Mouse (Mus musculus) midbrain, embryonic 13.5 days (tissue): ENCODE measurements around the gene Klk1. TPM values are rescaled to one million over a fixed set of nuclear protein-coding genes. Genes with fewer than 3 reads are reported as not detected.
A peak's percentile ranks its signal among the peaks of the same experiment; 100 is the strongest.

Source experiments
- ATAC-seq: fragments of 200-750 bp; cut with Nextera tagmentation; 2 replicates; pipeline ENCODE4 v1.8.0; 2017; ENCODE audit warnings: mild to moderate bottlenecking, moderate TSS enrichment, moderate library complexity
- H3K27ac ChIP-seq: fragments of 300-500 bp; sonication (generic); 2 replicates; pipeline ENCODE4 v1.5.1; 2015; ENCODE audit warnings: inconsistent platforms, mild to moderate bottlenecking, moderate library complexity
- H3K27me3 ChIP-seq: fragments of 300-500 bp; sonication (generic); 2 replicates; pipeline ENCODE4 v1.6.1; 2015; ENCODE audit warnings: mild to moderate bottlenecking, inconsistent platforms
- H3K36me3 ChIP-seq: fragments of 300-500 bp; sonication (generic); 2 replicates; pipeline ENCODE4 v1.6.1; 2015; ENCODE audit warnings: mild to moderate bottlenecking, inconsistent platforms
- H3K4me1 ChIP-seq: fragments of 300-500 bp; sonication (generic); replicated peaks from 2 replicates; pipeline ENCODE4 v1.6.1; 2015; ENCODE audit warnings: inconsistent platforms
- H3K4me2 ChIP-seq: fragments of 300-500 bp; sonication (generic); replicated peaks from 2 replicates; pipeline ENCODE4 v1.6.1; 2015; ENCODE audit warnings: moderate library complexity, mild to moderate bottlenecking, inconsistent platforms
- H3K4me3 ChIP-seq: fragments of 300-500 bp; sonication (generic); replicated peaks from 2 replicates; pipeline ENCODE4 v1.5.1; 2015; ENCODE audit warnings: mild to moderate bottlenecking, inconsistent platforms
- H3K9ac ChIP-seq: fragments of 300-500 bp; sonication (generic); replicated peaks from 2 replicates; pipeline ENCODE4 v1.6.1; 2015; ENCODE audit warnings: mild to moderate bottlenecking, inconsistent platforms
- H3K9me3 ChIP-seq: fragments of 300-500 bp; sonication (generic); 2 replicates; pipeline ENCODE4 v1.6.1; 2016; ENCODE audit warnings: mild to moderate bottlenecking, inconsistent platforms
- WGBS: fragments of 180-500 bp; shearing (Covaris S2); methylation state at CpG from one replicate; pipeline ENCODE4 v1.1.7; 2015; 5-methylcytosine and 5-hydroxymethylcytosine counted together
- polyA plus RNA-seq: library from polyadenylated mRNA; unstranded; fragments of >200 nt; fragmentation: Nextera tagmentation; extraction: Ambion mirVana; gene quantifications from 2 replicates; pipeline ENCODE4 v1.2.1, GENCODE M21; 2015

The Klk1 gene
- polyA plus RNA-seq, 1 experiment from 2014 or later = not detected

DNA sequence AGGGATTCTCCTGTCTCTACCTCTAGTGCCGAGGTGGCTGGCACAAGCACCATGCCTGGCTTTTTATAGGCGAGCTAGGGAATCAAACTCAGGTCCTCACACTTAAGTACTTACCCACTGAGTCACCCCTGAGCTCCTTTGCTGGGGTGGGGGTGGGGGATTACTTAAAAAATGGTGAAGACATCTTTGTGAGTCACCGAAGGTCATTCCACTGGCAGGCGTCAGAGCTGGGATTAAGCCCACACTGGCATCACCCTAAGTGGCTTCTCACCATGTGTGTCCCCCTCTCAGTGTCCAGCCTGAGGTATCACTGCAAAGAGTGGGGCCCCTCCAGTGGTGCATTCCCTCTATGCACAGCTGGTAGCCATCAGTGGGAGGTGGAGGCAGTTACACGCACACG lies 35.2 kb downstream of the Klk1 start:
- Histone ChIP-seq H3K9me3 (no peaks in the 10 kb centered on the region), H3K9ac (no peak overlapping the region), H3K4me1 (peaks cover 7% of the 10 kb centered on the region), H3K36me3 (no peaks in the 10 kb centered on the region), H3K27me3 (peaks cover 15% of the 10 kb centered on the region; the same call in 1 of the 2 replicates), H3K4me2 (no peak overlapping the region), H3K27ac (no peak overlapping the region), H3K4me3 (no peak overlapping the region)
- 73% methylated on average over 6 of the region's 6 CpGs for WGBS
- ATAC-seq = no peak

DNA sequence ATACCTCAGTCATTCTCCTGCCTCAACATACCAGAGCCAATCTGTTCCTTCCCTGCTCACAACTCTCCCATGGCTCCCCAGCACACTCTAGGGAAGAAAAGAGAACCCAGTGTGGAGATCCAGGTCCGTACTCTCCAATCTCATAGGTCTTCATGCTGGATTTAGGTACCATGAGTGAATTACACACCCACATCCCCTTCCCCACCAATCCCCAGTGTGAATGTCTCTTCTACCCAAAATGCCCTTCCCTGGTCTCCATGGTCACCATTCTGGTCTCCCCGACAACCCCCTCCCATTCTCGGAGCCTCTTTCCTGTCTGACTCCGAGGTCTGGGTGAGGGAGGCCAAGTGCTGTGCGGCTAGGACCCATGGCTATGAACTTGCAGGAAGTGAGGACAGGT lies 36.0 kb downstream of the Klk1 start, which contains the start of gene Gm15517:
TSS of gene Gm15517 (plus strand) at position 301 of the 400 bp plus-strand sequence.
- H3K4me3 ChIP-seq = no peak within 1 kb of the TSS
- H3K4me1 ChIP-seq = peaks cover 7% of the 10 kb centered on the region
- H3K27ac ChIP-seq = no peak within 1 kb of the TSS
- no peak within 1 kb of the TSS for H3K4me2 ChIP-seq
- ATAC-seq = no peak
- peak within 1 kb of the TSS; percentile 19; the same call in 1 of the 2 replicates for H3K9ac ChIP-seq
- 47% methylated on average over 5 of the region's 5 CpGs for WGBS
- H3K9me3 ChIP-seq = no peaks in the 10 kb centered on the region
- H3K27me3 ChIP-seq = peaks cover 15% of the 10 kb centered on the region; the same call in 1 of the 2 replicates
- no peaks in the 10 kb centered on the region for H3K36me3 ChIP-seq

DNA sequence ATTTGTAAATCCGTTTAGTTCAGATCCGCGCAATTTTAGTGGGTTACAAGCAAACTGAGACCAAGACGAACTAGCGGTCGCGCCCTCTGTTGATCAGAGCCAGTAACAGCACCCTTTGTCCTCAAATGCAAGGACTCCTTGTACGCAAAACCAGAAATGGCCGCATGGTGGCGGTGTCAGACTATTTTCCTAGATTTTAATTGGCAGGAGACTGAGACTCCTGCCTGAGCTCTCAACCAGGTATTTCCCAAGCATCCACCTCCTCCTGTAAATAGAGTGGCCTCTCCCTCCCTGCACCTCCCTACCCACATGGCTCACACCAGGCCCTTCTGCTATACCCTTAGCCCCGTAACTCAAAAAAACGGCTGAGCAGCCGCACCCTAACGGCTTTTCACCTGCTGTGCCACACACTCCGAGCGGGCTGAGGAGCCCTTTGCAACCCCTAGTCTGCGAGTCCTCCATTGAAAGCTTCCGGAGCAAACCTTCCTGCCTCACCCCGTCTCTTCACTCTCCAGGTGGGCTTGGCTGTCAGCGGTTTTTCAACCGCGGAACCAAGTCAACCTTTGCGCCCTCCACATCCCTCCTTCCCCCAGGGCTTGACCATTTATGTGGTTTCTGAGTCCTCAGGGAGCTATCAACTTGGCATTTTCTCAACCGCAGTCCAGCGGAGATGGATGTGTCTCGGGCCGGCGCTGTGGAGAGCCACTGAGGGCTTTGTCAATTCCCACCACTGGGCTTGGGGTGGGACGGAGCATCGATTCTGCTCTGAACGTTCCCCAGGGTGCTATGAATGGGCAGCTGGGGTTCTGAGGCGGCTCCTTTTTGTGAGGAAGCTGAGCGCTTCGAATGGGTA lies 37.9 kb downstream of the Klk1 start:
- Histone ChIP-seq H3K9ac (peak overlapping the region; percentile 67), H3K9me3 (no peaks in the 10 kb centered on the region), H3K36me3 (no peaks in the 10 kb centered on the region), H3K4me2 (peak overlapping the region; percentile 64), H3K27ac (peak overlapping the region; percentile 58), H3K4me1 (peaks cover 7% of the 10 kb centered on the region), H3K4me3 (peak overlapping the region; percentile 37), H3K27me3 (peaks cover 15% of the 10 kb centered on the region)
- 1% methylated on average over 34 of the region's 34 CpGs for WGBS
- ATAC-seq = peak; percentile 89

DNA sequence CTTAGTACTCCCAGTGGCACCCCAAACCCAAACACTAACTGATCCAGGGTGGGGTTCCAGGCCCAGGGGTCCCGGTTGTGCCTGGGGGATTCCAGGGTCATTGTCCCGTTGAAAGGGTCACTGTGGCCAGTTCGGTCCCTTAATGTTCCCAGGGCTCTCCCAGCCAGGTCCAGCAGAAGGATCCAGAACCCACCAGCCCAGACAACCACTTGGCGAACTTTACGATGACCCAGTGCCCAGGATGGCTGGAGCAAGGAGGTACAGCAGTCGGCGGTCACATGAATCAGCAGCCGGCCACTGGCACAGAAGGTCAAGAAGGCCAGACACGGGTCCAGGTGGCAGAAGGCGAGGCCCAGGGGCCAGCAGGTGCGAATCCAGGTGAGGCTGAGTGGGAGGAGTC lies 43.0 kb downstream of the Klk1 start:
- Histone ChIP-seq H3K4me2 (no peak overlapping the region), H3K27ac (no peak overlapping the region), H3K27me3 (peaks cover 18% of the 10 kb centered on the region), H3K36me3 (no peaks in the 10 kb centered on the region), H3K4me3 (no peak overlapping the region), H3K4me1 (peaks cover 4% of the 10 kb centered on the region), H3K9ac (no peak overlapping the region), H3K9me3 (no peaks in the 10 kb centered on the region)
- WGBS = 85% methylated on average over 11 of the region's 11 CpGs
- ATAC-seq = no peak

DNA sequence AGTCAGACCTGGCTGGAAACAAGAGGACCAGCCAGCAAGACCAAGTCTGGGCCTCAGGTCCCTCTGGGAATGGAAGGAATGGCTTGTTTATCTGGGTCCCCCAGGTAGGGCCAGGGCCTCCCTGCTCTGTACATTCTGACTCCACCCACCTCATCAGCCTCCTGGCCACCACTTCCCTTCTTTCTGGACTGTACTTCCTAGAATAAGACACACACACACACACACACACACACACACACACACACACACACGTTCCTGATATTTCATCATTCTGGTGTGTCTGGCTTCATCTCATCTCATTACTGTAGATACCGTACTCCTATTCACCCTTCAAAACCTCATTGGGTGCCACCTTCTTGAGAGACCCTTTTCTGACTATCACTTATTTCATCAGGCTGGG lies 44.2 kb downstream of the Klk1 start:
- no peaks in the 10 kb centered on the region for H3K36me3 ChIP-seq
- H3K4me1 ChIP-seq = no peaks in the 10 kb centered on the region
- no peak overlapping the region for H3K4me3 ChIP-seq
- peaks cover 23% of the 10 kb centered on the region for H3K27me3 ChIP-seq
- no peak overlapping the region for H3K27ac ChIP-seq
- no peak for ATAC-seq
- no peak overlapping the region for H3K4me2 ChIP-seq
- no peak overlapping the region for H3K9ac ChIP-seq
- 96% methylated on average over 2 of the region's 2 CpGs for WGBS
- no peaks in the 10 kb centered on the region for H3K9me3 ChIP-seq

DNA sequence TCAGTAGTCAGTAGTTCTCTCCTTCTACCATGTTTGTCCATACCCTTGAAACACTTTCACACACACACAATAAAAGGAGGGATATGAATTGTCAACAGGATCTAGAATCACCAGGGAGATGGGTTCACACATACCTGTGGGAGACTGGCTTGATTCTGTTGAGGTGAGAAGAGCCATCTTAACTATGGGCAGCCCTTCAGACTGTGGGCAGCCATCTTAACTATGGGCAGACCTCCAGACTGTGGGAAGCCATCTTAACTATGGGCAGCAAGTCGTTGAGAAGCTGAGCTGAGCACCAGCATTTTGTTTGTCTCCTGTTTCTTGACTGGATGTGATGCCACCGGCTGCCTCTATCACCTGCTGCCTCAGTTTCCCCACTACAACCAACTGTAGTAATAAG lies 46.1 kb downstream of the Klk1 start:
- Histone ChIP-seq H3K27me3 (peaks cover 21% of the 10 kb centered on the region), H3K9ac (no peak overlapping the region), H3K4me1 (no peaks in the 10 kb centered on the region), H3K9me3 (no peaks in the 10 kb centered on the region), H3K4me3 (no peak overlapping the region), H3K27ac (no peak overlapping the region), H3K4me2 (no peak overlapping the region), H3K36me3 (no peaks in the 10 kb centered on the region)
- WGBS = 71% methylated on average over 2 of the region's 2 CpGs
- 0 out of 2 replicates have a peak, but pooled peaks have one; percentile 53 for ATAC-seq

DNA sequence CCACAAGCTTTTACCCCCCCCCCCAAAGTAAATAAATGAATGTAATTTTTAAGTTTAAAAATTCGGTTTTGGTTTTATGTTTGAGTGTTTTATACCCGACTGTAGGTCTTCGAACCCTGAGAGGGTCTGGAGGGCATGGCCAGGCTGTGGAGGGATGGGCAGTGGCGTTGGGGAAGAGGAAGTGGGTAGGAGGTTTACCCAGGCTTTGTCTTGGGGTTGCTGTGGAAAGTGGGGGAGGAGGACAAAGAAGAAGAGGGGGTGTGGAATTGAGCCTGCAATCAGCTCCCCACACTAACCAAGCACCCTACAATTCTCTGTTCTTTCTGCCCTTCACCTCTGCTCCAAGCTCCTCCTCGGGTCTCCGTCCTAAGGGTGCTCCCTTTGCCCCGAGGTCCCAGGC lies 47.4 kb downstream of the Klk1 start:
- Histone ChIP-seq H3K36me3 (no peaks in the 10 kb centered on the region), H3K27ac (no peak overlapping the region), H3K4me2 (no peak overlapping the region), H3K4me1 (no peaks in the 10 kb centered on the region), H3K4me3 (no peak overlapping the region), H3K9ac (no peak overlapping the region), H3K9me3 (no peaks in the 10 kb centered on the region), H3K27me3 (peaks cover 21% of the 10 kb centered on the region)
- no peak for ATAC-seq
- WGBS = 85% methylated on average over 7 of the region's 7 CpGs

DNA sequence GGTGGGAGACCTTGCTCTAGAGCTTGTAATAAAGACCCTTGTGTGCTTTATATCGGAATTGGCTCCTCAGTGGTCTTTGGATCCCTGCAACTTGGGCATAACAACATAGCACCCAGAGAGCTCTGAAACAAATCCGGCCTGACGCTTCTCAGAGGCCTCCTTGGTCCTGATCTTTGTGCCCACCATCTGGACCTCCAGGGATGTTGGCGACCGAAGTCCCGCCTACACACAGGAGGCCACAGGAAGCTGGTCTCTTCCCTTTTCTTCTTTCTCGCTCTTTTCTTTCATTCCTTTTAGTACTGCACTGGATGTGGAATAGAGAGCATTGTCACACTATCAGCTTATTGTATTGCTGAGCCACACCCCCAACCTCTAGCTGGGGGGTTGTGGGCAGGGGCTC lies 48.3 kb downstream of the Klk1 start:
- no peak overlapping the region for H3K4me2 ChIP-seq
- peaks cover 19% of the 10 kb centered on the region for H3K27me3 ChIP-seq
- no peak overlapping the region for H3K9ac ChIP-seq
- no peaks in the 10 kb centered on the region for H3K4me1 ChIP-seq
- H3K4me3 ChIP-seq = no peak overlapping the region
- no peaks in the 10 kb centered on the region for H3K9me3 ChIP-seq
- 60% methylated on average over 7 of the region's 7 CpGs for WGBS
- no peaks in the 10 kb centered on the region for H3K36me3 ChIP-seq
- no peak overlapping the region for H3K27ac ChIP-seq
- ATAC-seq = no peak

DNA sequence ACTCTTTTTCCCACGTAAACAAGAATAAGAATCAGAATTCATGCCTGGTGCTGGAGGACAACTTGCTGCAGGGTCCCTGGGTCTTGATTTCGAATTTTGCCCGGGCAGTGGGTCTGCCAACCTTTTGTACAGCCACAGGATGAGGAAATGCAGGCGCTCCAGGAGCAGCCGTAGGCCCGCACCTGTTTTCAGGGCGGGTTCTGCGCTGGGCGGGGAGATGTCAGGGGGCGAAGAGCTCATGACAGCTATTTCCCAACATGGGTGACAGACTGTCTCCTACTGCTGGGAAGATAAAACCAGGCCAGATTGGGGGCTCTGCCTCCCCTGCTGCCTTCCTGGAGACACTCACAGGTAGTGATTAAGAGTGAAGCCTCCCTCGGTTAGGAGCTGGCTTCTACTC lies 48.9 kb downstream of the Klk1 start:
- no peaks in the 10 kb centered on the region for H3K9me3 ChIP-seq
- WGBS = 42% methylated on average over 11 of the region's 11 CpGs
- H3K4me2 ChIP-seq = no peak overlapping the region
- H3K27ac ChIP-seq = no peak overlapping the region
- no peaks in the 10 kb centered on the region for H3K36me3 ChIP-seq
- ATAC-seq = no peak
- peaks cover 14% of the 10 kb centered on the region for H3K27me3 ChIP-seq
- no peak overlapping the region for H3K9ac ChIP-seq
- H3K4me3 ChIP-seq = no peak overlapping the region
- no peaks in the 10 kb centered on the region for H3K4me1 ChIP-seq

DNA sequence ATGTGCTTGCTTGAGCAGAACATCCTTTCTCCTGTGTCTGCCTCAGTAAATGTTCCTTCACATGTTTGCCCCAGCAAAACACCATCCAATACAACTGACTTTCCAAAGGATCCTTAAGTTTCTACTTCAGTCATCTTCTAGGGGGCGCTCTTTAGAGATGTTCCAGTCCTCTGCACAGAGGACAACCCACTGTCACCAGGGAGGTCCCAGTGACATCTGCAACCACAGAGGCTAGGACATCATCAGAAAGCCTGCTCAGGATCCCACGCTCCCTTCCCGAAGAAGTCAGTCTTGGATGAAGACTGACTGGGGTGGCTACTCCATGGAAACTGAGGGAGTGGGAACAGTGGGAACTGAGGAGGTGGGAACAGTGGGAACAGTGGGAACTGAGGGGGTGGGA lies 50.4 kb downstream of the Klk1 start:
- Histone ChIP-seq H3K4me2 (no peak overlapping the region), H3K36me3 (no peaks in the 10 kb centered on the region), H3K27me3 (peaks cover 14% of the 10 kb centered on the region), H3K9me3 (no peaks in the 10 kb centered on the region), H3K9ac (no peak overlapping the region), H3K27ac (no peak overlapping the region), H3K4me1 (no peaks in the 10 kb centered on the region), H3K4me3 (no peak overlapping the region)
- WGBS = 82% methylated on average over 3 of the region's 3 CpGs
- no peak for ATAC-seq

DNA sequence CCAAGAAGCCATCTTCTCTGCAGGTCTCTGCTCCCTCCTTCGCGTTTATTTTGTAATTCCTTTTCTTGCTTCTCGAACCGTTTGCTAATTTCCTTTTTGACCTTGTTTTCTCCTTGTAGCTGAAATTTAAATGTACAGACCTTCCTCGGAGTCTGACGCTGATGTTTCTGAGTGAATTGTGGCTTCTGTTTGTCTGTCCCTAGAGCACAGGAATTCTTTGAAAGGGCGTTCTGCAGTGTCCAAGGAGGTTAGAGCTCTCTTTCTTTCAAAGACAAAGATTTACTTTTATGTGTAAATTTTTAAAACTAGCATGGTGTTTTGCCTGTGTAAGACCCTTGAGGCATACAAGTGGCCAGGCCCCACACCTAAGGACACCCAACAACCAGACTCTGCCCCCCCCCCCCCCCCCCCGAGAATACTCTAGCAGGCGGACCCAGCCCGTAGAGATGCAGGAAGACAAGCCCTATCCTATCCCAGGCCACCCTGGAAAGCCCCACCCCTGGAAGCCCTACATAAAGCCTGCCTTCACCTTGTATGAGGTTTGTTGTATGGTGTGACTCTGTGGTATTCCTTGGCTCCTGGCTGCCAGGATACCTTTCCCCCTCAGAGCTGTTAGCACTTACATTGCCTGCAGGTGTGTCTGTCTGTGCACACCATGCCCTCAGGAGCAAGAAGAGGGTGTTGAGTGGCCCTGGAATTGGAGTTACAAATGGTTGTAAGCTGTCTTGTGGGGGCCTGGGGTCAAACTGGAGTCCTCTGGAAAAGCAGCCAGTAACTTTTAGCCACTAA lies 51.5 kb downstream of the Klk1 start:
- Histone ChIP-seq H3K27ac (no peak overlapping the region), H3K4me3 (no peak overlapping the region), H3K27me3 (peaks cover 11% of the 10 kb centered on the region), H3K9me3 (no peaks in the 10 kb centered on the region), H3K9ac (no peak overlapping the region), H3K36me3 (no peaks in the 10 kb centered on the region), H3K4me2 (no peak overlapping the region), H3K4me1 (no peaks in the 10 kb centered on the region)
- WGBS = 63% methylated on average over 9 of the region's 10 CpGs
- no peak for ATAC-seq

DNA sequence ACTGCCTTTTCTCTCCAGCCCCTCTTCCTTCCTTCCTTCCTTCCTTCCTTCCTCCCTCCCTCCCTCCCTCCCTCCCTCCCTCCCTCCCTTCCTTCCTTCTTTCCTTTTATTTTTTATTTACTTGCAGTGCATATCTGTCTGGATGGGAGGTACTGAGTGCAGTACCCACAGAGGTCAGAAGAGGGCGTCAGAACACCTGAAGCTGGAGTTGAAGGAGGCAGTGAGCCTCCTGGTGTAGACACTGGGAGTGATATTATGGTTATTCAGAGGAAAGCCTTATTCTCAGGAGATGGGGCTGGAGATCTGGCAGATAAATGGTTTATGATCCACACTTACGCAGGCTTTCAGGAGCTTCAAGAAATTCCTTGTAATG lies 52.1 kb downstream of the Klk1 start:
- H3K4me3 ChIP-seq = no peak overlapping the region
- ATAC-seq = no peak
- 36% methylated on average over 2 of the region's 2 CpGs for WGBS
- peaks cover 10% of the 10 kb centered on the region for H3K27me3 ChIP-seq
- H3K9ac ChIP-seq = no peak overlapping the region
- H3K4me1 ChIP-seq = no peaks in the 10 kb centered on the region
- H3K4me2 ChIP-seq = no peak overlapping the region
- no peak overlapping the region for H3K27ac ChIP-seq
- no peaks in the 10 kb centered on the region for H3K36me3 ChIP-seq
- no peaks in the 10 kb centered on the region for H3K9me3 ChIP-seq
